Mouse (Mus musculus) stomach, embryonic 14.5 days (tissue): ENCODE measurements around the gene Gm49354. TPM values are rescaled to one million over a fixed set of nuclear protein-coding genes. Genes with fewer than 3 reads are reported as not detected.
A peak's percentile ranks its signal among the peaks of the same experiment; 100 is the strongest.

ENCODE experiments used
- ATAC-seq: fragments of 200-750 bp; cut with Nextera tagmentation; 2 replicates; pipeline ENCODE4 v1.8.0; 2017; ENCODE audit warnings: low read depth, moderate TSS enrichment; ENCODE audit not compliant: insufficient number of reproducible peaks, insufficient read depth, low FRiP score
- H3K27ac ChIP-seq: fragments of 300-500 bp; sonication (generic); 2 replicates; pipeline ENCODE4 v1.5.1; 2014; ENCODE audit warnings: mild to moderate bottlenecking, low read length, moderate library complexity, mixed read lengths
- H3K27me3 ChIP-seq: fragments of 300-500 bp; sonication (generic); 2 replicates; pipeline ENCODE4 v1.6.1; 2014; ENCODE audit warnings: low read length, control low read depth, mixed read lengths; ENCODE audit not compliant: control insufficient read depth, insufficient read depth
- H3K36me3 ChIP-seq: fragments of 300-500 bp; sonication (generic); 2 replicates; pipeline ENCODE4 v1.6.1; 2014; ENCODE audit warnings: mild to moderate bottlenecking, control low read depth, low read length, moderate library complexity, mixed read lengths; ENCODE audit not compliant: control insufficient read depth, insufficient read depth
- H3K4me1 ChIP-seq: fragments of 300-500 bp; sonication (generic); 2 replicates; pipeline ENCODE4 v1.6.1; 2014; ENCODE audit warnings: low read length, control low read depth, mixed read lengths; ENCODE audit not compliant: control insufficient read depth, insufficient read depth
- H3K4me2 ChIP-seq: fragments of 300-500 bp; sonication (generic); replicated peaks from 2 replicates; pipeline ENCODE4 v1.6.1; 2014; ENCODE audit warnings: low read depth, low read length, control low read depth
- H3K4me3 ChIP-seq: fragments of 300-500 bp; sonication (generic); 2 replicates; pipeline ENCODE4 v1.5.1; 2014; ENCODE audit warnings: low read depth, low read length, control low read depth
- H3K9ac ChIP-seq: fragments of 300-500 bp; sonication (generic); replicated peaks from 2 replicates; pipeline ENCODE4 v1.6.1; 2014; ENCODE audit warnings: low read depth, mild to moderate bottlenecking, control low read depth, low read length, moderate library complexity, mixed read lengths
- H3K9me3 ChIP-seq: fragments of 300-500 bp; sonication (generic); 2 replicates; pipeline ENCODE4 v1.6.1; 2016; ENCODE audit warnings: low read depth, low read length, control low read depth; ENCODE audit not compliant: control insufficient read depth
- WGBS: fragments of 180-500 bp; shearing (Covaris S2); extraction: QIAGEN DNeasy Blood & Tissue Kit; methylation state at CpG from one replicate; pipeline ENCODE4 v1.1.7; 2014; 5-methylcytosine and 5-hydroxymethylcytosine counted together
- polyA plus RNA-seq: library from polyadenylated mRNA; unstranded; fragments of >200 nt; fragmentation: Nextera tagmentation; extraction: Ambion mirVana; gene quantifications from 2 replicates; pipeline ENCODE4 v1.2.1, GENCODE M21; 2014

The Gm49354 gene
- polyA plus RNA-seq, 1 experiment from 2014 or later: not detected

- no peaks in the 10 kb centered on the region for H3K9me3 ChIP-seq
- WGBS: 29% methylated on average over 9 of the region's 9 CpGs
Observed at GRCm38 (mm10) chr13:59771257-59771656, 10.8 kb downstream of the Gm49354 start.

DNA sequence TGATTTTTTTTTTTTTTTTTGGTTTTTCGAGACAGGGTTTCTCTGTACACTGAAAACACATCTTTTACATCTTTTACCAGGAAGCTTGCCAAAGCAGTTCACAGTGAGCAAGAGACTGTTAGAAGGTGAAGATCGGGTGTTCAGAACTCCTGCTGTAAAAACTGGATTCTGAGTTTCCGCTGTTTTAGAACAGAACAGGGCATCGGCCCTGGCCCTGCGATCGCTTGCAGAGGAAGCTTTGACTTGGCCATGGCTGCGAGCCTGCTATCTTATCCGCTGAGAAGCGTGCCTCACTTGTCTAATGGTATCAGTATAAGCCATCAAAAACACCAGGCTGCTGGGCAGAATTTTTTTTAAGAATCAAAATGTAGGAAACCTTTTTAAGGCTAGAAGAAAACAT is 11.2 kb downstream of the Gm49354 start:
- no peak for ATAC-seq
- H3K9ac ChIP-seq: no peak overlapping the region
- no peaks in the 10 kb centered on the region for H3K9me3 ChIP-seq
- H3K27me3 ChIP-seq: no peaks in the 10 kb centered on the region
- H3K4me3 ChIP-seq: peak overlapping the region; percentile 81; the same call in 1 of the 2 replicates
- H3K27ac ChIP-seq: peak overlapping the region; percentile 86
- peaks cover 25% of the 10 kb centered on the region; the same call in 1 of the 2 replicates for H3K36me3 ChIP-seq
- H3K4me2 ChIP-seq: peak overlapping the region; percentile 43
- peaks cover 35% of the 10 kb centered on the region for H3K4me1 ChIP-seq
- 56% methylated on average over 9 of the region's 9 CpGs for WGBS

More at GRCm38 (mm10) chr13:59771257-59771656, 10.8 kb downstream of the Gm49354 start:
- Histone ChIP-seq H3K27me3 (no peaks in the 10 kb centered on the region), H3K9ac (no peak overlapping the region), H3K4me2 (no peak overlapping the region), H3K27ac (peak overlapping the region; percentile 86; the same call in 1 of the 2 replicates), H3K4me3 (no peak overlapping the region), H3K4me1 (peaks cover 31% of the 10 kb centered on the region), H3K36me3 (peaks cover 29% of the 10 kb centered on the region)
- no peak for ATAC-seq

- 0% methylated on average over 28 of the region's 28 CpGs for WGBS
- peak; percentile 81 for ATAC-seq
- Histone ChIP-seq H3K36me3 (peaks cover 23% of the 10 kb centered on the region; the same call in 1 of the 2 replicates), H3K27me3 (no peaks in the 10 kb centered on the region), H3K4me2 (peak overlapping the region; percentile 43), H3K27ac (peak overlapping the region; percentile 86), H3K9me3 (no peaks in the 10 kb centered on the region), H3K4me3 (peak overlapping the region; percentile 81), H3K4me1 (peaks cover 38% of the 10 kb centered on the region), H3K9ac (peak overlapping the region; percentile 22)
Observed at GRCm38 (mm10) chr13:59770164-59770562, 11.9 kb downstream of the Gm49354 start.

- no peaks in the 10 kb centered on the region for H3K27me3 ChIP-seq
- H3K4me3 ChIP-seq: peak within 1 kb of the TSS; percentile 81
- H3K4me2 ChIP-seq: peak within 1 kb of the TSS; percentile 70
- peaks cover 38% of the 10 kb centered on the region for H3K4me1 ChIP-seq
- peak; percentile 97 for ATAC-seq
- H3K9me3 ChIP-seq: no peaks in the 10 kb centered on the region
- H3K9ac ChIP-seq: peak within 1 kb of the TSS; percentile 85
- H3K27ac ChIP-seq: peak within 1 kb of the TSS; percentile 86
- WGBS: under 1% methylated on average over 91 of the region's 91 CpGs
- H3K36me3 ChIP-seq: peaks cover 17% of the 10 kb centered on the region; the same call in 1 of the 2 replicates
Observed at GRCm38 (mm10) chr13:59769296-59770163, 12.5 kb downstream of the Gm49354 start, which contains the start of gene Isca1. TSS of gene Isca1 (minus strand) at chr13:59769810.

DNA sequence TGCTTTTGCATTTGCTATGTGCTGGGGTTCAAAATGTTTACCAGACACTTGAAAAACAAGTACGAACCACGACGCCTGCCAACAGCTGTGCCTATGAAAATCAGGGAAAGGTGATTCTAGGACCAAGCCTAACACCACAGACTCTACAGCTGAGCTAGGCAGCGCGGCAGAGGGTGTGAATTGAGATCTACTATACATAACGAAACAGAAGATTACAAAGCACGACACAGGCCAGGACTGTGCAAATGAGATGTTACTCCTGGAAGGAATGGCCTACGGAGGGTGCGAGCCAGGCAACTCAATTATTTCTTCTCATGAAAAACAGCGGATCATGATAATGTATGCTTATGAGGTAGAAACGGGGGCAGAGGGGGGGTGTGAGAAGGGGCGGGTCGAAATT is 13.5 kb downstream of the Gm49354 start:
- H3K27ac ChIP-seq: no peak overlapping the region; the same call in 1 of the 2 replicates
- H3K9me3 ChIP-seq: no peaks in the 10 kb centered on the region
- peak overlapping the region; percentile 85 for H3K9ac ChIP-seq
- H3K36me3 ChIP-seq: peaks cover 13% of the 10 kb centered on the region; the same call in 1 of the 2 replicates
- peak overlapping the region; percentile 70 for H3K4me2 ChIP-seq
- peak overlapping the region; percentile 81 for H3K4me3 ChIP-seq
- no peak for ATAC-seq
- peaks cover 38% of the 10 kb centered on the region for H3K4me1 ChIP-seq
- WGBS: 25% methylated on average over 13 of the region's 13 CpGs
- H3K27me3 ChIP-seq: no peaks in the 10 kb centered on the region

- Histone ChIP-seq H3K9me3 (no peaks in the 10 kb centered on the region), H3K4me1 (peaks cover 38% of the 10 kb centered on the region)
- ATAC-seq: no peak
Observed at GRCm38 (mm10) chr13:59766786-59767515, 15.1 kb downstream of the Gm49354 start.

DNA sequence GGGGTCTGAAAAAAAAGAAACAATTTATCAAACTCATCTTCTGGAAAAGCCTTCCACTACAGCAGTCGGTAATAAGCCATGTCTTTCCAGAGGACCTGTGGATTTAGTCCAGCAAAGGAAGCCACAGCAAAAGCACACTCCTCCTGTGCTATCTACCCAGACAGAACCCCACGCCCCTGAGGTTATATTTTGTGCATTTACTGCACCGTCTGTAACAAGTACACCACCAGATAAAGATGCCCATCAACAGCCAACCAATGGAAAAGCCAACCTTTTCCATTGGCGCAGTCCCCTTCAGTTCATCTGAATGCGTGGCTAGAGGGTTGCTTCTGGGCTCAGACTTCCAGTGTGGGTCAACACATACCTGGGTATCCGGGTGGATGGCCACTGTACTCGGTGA is 19.3 kb downstream of the Gm49354 start:
- no peaks in the 10 kb centered on the region for H3K27me3 ChIP-seq
- no peak overlapping the region for H3K9ac ChIP-seq
- H3K9me3 ChIP-seq: no peaks in the 10 kb centered on the region
- no peak overlapping the region for H3K4me3 ChIP-seq
- peaks cover 22% of the 10 kb centered on the region for H3K4me1 ChIP-seq
- peaks cover 19% of the 10 kb centered on the region for H3K36me3 ChIP-seq
- WGBS: 83% methylated on average over 7 of the region's 7 CpGs
- no peak for ATAC-seq
- H3K27ac ChIP-seq: no peak overlapping the region
- H3K4me2 ChIP-seq: no peak overlapping the region

More at GRCm38 (mm10) chr13:59766786-59767515, 15.1 kb downstream of the Gm49354 start:
- Histone ChIP-seq H3K9ac (no peak overlapping the region), H3K27me3 (no peaks in the 10 kb centered on the region), H3K27ac (peak overlapping the region; percentile 40; the same call in 1 of the 2 replicates), H3K36me3 (no peaks in the 10 kb centered on the region; the same call in 1 of the 2 replicates), H3K4me2 (peak overlapping the region; percentile 70), H3K4me3 (no peak overlapping the region)
- WGBS: 50% methylated on average over 11 of the region's 11 CpGs

- 95% methylated on average over 7 of the region's 7 CpGs for WGBS
Observed at GRCm38 (mm10) chr13:59756906-59757305, 25.1 kb downstream of the Gm49354 start.

More at GRCm38 (mm10) chr13:59756906-59757305, 25.1 kb downstream of the Gm49354 start:
- no peak overlapping the region for H3K4me3 ChIP-seq
- H3K4me2 ChIP-seq: no peak overlapping the region
- no peaks in the 10 kb centered on the region for H3K4me1 ChIP-seq
- H3K27me3 ChIP-seq: no peaks in the 10 kb centered on the region
- no peak overlapping the region for H3K27ac ChIP-seq
- H3K9me3 ChIP-seq: no peaks in the 10 kb centered on the region
- H3K36me3 ChIP-seq: peaks cover 23% of the 10 kb centered on the region
- ATAC-seq: no peak
- no peak overlapping the region for H3K9ac ChIP-seq
